8 mouse cellular contexts compared by ENCODE assay signal in the genomic region with DNA sequence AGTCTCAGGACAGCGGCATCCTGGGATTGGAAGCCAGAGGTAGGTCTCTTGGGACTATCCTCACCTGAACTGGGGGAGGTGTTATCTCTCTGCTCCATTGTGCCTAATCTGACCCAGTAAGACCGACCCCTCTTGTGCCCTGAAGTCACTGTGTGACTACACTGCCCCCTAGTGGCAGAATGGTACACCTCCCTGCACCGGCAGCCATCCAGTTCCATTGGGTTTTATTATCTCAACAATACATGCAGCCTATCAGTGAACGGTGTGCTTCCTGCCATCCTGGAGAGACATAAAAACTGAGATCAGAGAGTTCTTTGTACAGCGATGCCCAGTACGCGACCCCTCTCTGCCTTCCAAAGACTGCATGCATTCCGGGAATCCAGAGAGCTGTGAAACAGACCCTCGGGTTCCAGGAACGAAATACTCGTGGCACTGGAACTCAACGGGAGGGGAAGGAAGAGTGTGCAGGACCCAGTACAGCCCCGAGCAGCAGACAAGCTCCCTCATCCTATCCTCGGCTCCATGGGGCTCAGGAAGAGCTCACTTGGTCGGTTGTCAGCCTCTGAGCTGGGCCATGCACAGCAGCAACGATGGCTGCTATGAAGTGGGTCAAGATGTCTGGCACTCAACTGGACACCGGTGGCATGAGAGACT. TPM values are rescaled to one million over a fixed set of nuclear protein-coding genes. Genes with fewer than 3 reads are reported as not detected.
DNase-seq lines count a peak whose midpoint lies in the region; ATAC-seq and TF ChIP-seq lines count a peak whose summit lies in the region.

No protein-coding gene starts in this region.

- H3K9me3 ChIP-seq in embryonic facial prominence, embryonic 10.5 days = no peaks in the 10 kb centered on the region
- no peaks in the 10 kb centered on the region for H3K9me3 ChIP-seq in intestine, postnatal 0 days (ENCODE audit: control insufficient read depth)
- H3K9me3 ChIP-seq in midbrain, embryonic 13.5 days = no peaks in the 10 kb centered on the region

- peaks cover 4% of the 10 kb centered on the region; the same call in 1 of the 2 replicates for H3K4me1 ChIP-seq in embryonic facial prominence, embryonic 10.5 days
- no peaks in the 10 kb centered on the region; the same call in 1 of the 2 replicates for H3K4me1 ChIP-seq in intestine, postnatal 0 days (replicated peaks; ENCODE audit: control insufficient read depth, insufficient read depth, low read length)
- no peaks in the 10 kb centered on the region for H3K4me1 ChIP-seq in midbrain, embryonic 13.5 days (replicated peaks)
- H3K4me1 ChIP-seq in small intestine, adult 2 months (ENCODE audit: control insufficient read depth, insufficient read depth, insufficient read length, low read length) = peaks cover 29% of the 10 kb centered on the region

- no peaks in the 10 kb centered on the region; the same call in 1 of the 2 replicates for H3K27me3 ChIP-seq in embryonic facial prominence, embryonic 10.5 days (replicated peaks; ENCODE audit: low read depth, poor library complexity, severe bottlenecking)
- H3K27me3 ChIP-seq in intestine, postnatal 0 days (replicated peaks; ENCODE audit: control insufficient read depth, insufficient read depth, low read length) = no peaks in the 10 kb centered on the region
- no peaks in the 10 kb centered on the region for H3K27me3 ChIP-seq in midbrain, embryonic 13.5 days
- H3K27me3 ChIP-seq in small intestine, adult 2 months (ENCODE audit: control insufficient read depth, insufficient read depth, low read length) = no peaks in the 10 kb centered on the region; the same call in 1 of the 2 replicates

- H3K4me2 ChIP-seq in intestine, postnatal 0 days (replicated peaks; ENCODE audit: low read depth) = peak overlapping the region; percentile 42
- H3K4me2 ChIP-seq in midbrain, embryonic 13.5 days (replicated peaks) = peak overlapping the region; percentile 39

- intact Hi-C loops in left cerebral cortex, postnatal 4 days (cut with DNase I) = loop anchor here (5.0 kb wide), 1 partner anchor 184 kb away; no protein-coding TSS in a partner anchor

- no peak for ATAC-seq in intestine, postnatal 0 days
- peak; percentile 83 for ATAC-seq in midbrain, embryonic 13.5 days

- 35% methylated on average over 17 of the region's 17 CpGs for WGBS in embryonic facial prominence, embryonic 10.5 days
- WGBS in intestine, postnatal 0 days = 33% methylated on average over 17 of the region's 17 CpGs
- 30% methylated on average over 17 of the region's 17 CpGs for WGBS in midbrain, embryonic 13.5 days
- 23% methylated on average over 17 of the region's 17 CpGs for WGBS in small intestine, adult 2 months

- no peaks in the 10 kb centered on the region for H3K36me3 ChIP-seq in embryonic facial prominence, embryonic 10.5 days (replicated peaks)
- no peaks in the 10 kb centered on the region; the same call in 1 of the 2 replicates for H3K36me3 ChIP-seq in intestine, postnatal 0 days (ENCODE audit: control insufficient read depth, insufficient read depth)
- H3K36me3 ChIP-seq in midbrain, embryonic 13.5 days = no peaks in the 10 kb centered on the region
- no peaks in the 10 kb centered on the region for H3K36me3 ChIP-seq in small intestine, adult 2 months (ENCODE audit: control insufficient read depth, insufficient read depth, low read length)

- H3K27ac ChIP-seq in embryonic facial prominence, embryonic 10.5 days (replicated peaks) = 0 out of 2 replicates have a peak overlapping the region, but pooled peaks have one; percentile 51
- H3K27ac ChIP-seq in intestine, postnatal 0 days (ENCODE audit: low read depth, low read length) = peak overlapping the region; percentile 88
- H3K27ac ChIP-seq in midbrain, embryonic 13.5 days = no peak overlapping the region
- peak overlapping the region; percentile 50 for H3K27ac ChIP-seq in small intestine, adult 2 months (ENCODE audit: insufficient read depth, low read depth, low read length)

- H3K9ac ChIP-seq in intestine, postnatal 0 days (ENCODE audit: low read depth, low read length) = no peak overlapping the region
- 0 out of 2 replicates have a peak overlapping the region, but pooled peaks have one; percentile 33 for H3K9ac ChIP-seq in midbrain, embryonic 13.5 days (replicated peaks)

- DNase-seq in 3134 (ENCODE audit: extremely low read depth, insufficient read length, low spot score) = peak; percentile 35
- peak; percentile 86 for DNase-seq in adrenal gland, postnatal 10 days
- peak; percentile 86 for DNase-seq in embryonic facial prominence, embryonic 10.5 days (ENCODE audit: low spot score)
- peak; percentile 95 for DNase-seq in heart, adult 11 months
- peak; percentile 88 for DNase-seq in left cerebral cortex, postnatal 4 days

- TF ChIP-seq POLR2A in small intestine, adult 2 months (IDR thresholded peaks at IDR 0.05; ENCODE audit: low read depth, low read length) = no peak

- H3K4me3 ChIP-seq in embryonic facial prominence, embryonic 10.5 days = peak overlapping the region; percentile 38
- no peak overlapping the region for H3K4me3 ChIP-seq in intestine, postnatal 0 days (ENCODE audit: low read depth, low read length)
- H3K4me3 ChIP-seq in midbrain, embryonic 13.5 days (replicated peaks) = no peak overlapping the region
- no peak overlapping the region; the same call in 1 of the 2 replicates for H3K4me3 ChIP-seq in small intestine, adult 2 months (ENCODE audit: low read depth, low read length)

- peak; percentile 99 for TF ChIP-seq CTCF in intestine, postnatal 0 days (IDR thresholded peaks at IDR 0.05; ENCODE audit: low read depth)
- TF ChIP-seq CTCF in small intestine, adult 2 months (IDR thresholded peaks at IDR 0.05; ENCODE audit: extremely low read depth, insufficient read length, insufficient replicate concordance, low read depth, low read length) = peak; percentile 98; the same call in 1 of the 2 replicates

RNA-seq across cellular contexts. Expression of gene Slc19a1, which starts 10.5 kb away (rescaled TPM):
- total RNA-seq in adrenal gland, postnatal 10 days (2021) = 10 to 100 TPM; 25.7 TPM
- 37.4 and 38.2 TPM in 2 replicates for polyA plus RNA-seq in embryonic facial prominence, embryonic 10.5 days (2016; fragmentation: Nextera tagmentation; extraction: Ambion mirVana)
- 60.0 and 61.9 TPM in 2 replicates for polyA plus RNA-seq in intestine, postnatal 0 days (2015; fragmentation: Nextera tagmentation; extraction: Ambion mirVana)
- 10 to 100 TPM; 26.0 to 26.9 TPM for total RNA-seq in left cerebral cortex, postnatal 4 days (2021)
- 33.0 and 35.8 TPM in 2 replicates for polyA plus RNA-seq in midbrain, embryonic 13.5 days (2015; fragmentation: Nextera tagmentation; extraction: Ambion mirVana)
- polyA plus RNA-seq in small intestine, adult 2 months (2012; rRNA removed) = 44.6 and 131 TPM in 2 replicates

RNA-seq across cellular contexts. Expression of gene Pcbp3, which starts 59.8 kb away (rescaled TPM):
- total RNA-seq in adrenal gland, postnatal 10 days (2021) = 10 to 100 TPM; 35.4 to 48.2 TPM
- polyA plus RNA-seq in embryonic facial prominence, embryonic 10.5 days (2016; fragmentation: Nextera tagmentation; extraction: Ambion mirVana) = 57.7 and 66.2 TPM in 2 replicates
- 18.1 and 18.8 TPM in 2 replicates for polyA plus RNA-seq in intestine, postnatal 0 days (2015; fragmentation: Nextera tagmentation; extraction: Ambion mirVana)
- total RNA-seq in left cerebral cortex, postnatal 4 days (2021) = 10 to 100 TPM; 51.4 to 52.6 TPM
- polyA plus RNA-seq in midbrain, embryonic 13.5 days (2015; fragmentation: Nextera tagmentation; extraction: Ambion mirVana) = 55.2 and 55.3 TPM in 2 replicates
- 1.7 and 4.5 TPM in 2 replicates for polyA plus RNA-seq in small intestine, adult 2 months (2012; rRNA removed)

Comparison
In these comparisons a context has a peak if more than half of its experiments do, and no peak if none do; other contexts are left out.
1. DNase-seq: peak in every context shown above with its lines; median percentile 95 in heart, adult 11 months; 88 in left cerebral cortex, postnatal 4 days; 86 in adrenal gland, postnatal 10 days; 86 in embryonic facial prominence, embryonic 10.5 days; 35 in 3134.